Mouse (Mus musculus): ENCODE measurements around the gene Srpk2. TPM values are rescaled to one million over a fixed set of nuclear protein-coding genes. Genes with fewer than 3 reads are reported as not detected.
A peak's percentile ranks its signal among the peaks of the same experiment; 100 is the strongest.
"Not testable (repeated sequence)": the region's sequence is repeated elsewhere in the genome, so short reads cannot be mapped to it uniquely, and the experiment has no call there.

Gene Srpk2
- 10 to 100 TPM; 47.2 to 56.2 TPM for total RNA-seq (2021)
- long read RNA-seq, experiment 1, full-length matches to known transcripts = 4 of 34 reads
- long read RNA-seq, experiment 1, partial matches to known transcripts = 5 of 34 reads
- long read RNA-seq, experiment 1, other reads (novel, unspliced or antisense) = 25 of 34 reads
- long read RNA-seq, experiment 2, full-length matches to known transcripts = 7 of 29 reads
- long read RNA-seq, experiment 2, partial matches to known transcripts = 7 of 29 reads
- long read RNA-seq, experiment 2, other reads (novel, unspliced or antisense) = 15 of 29 reads

- no peak for DNase-seq (ENCODE audit: low spot score in 2 of 2)
Observed at GRCm38 (mm10) chr5:23684517-23684916, at the start of gene Srpk2. Gene Srpk2, minus strand, starts transcription at chr5:23684617.

- DNase-seq (ENCODE audit: low spot score in 2 of 2) = no peak
Observed at GRCm38 (mm10) chr5:23721956-23722355, 37.5 kb upstream of the Srpk2 start.

- DNase-seq (ENCODE audit: low spot score in 2 of 2) = no peak
Observed at GRCm38 (mm10) chr5:23718881-23719328, 34.5 kb upstream of the Srpk2 start.

- no peak for DNase-seq (ENCODE audit: low spot score in 2 of 2)
Observed at GRCm38 (mm10) chr5:23718182-23718534, 33.7 kb upstream of the Srpk2 start.

GRCm38 (mm10) chr5:23717469-23718181 is 33.2 kb upstream of the Srpk2 start:
- DNase-seq (ENCODE audit: low spot score in 2 of 2) = no peak

- DNase-seq (ENCODE audit: low spot score in 2 of 2) = no peak
Observed at GRCm38 (mm10) chr5:23713401-23714335, 29.3 kb upstream of the Srpk2 start.

GRCm38 (mm10) chr5:23712130-23713001 is 27.9 kb upstream of the Srpk2 start:
- DNase-seq (ENCODE audit: low spot score in 2 of 2) = peak; percentile 57 to 67

- not testable (repeated sequence) for DNase-seq (ENCODE audit: low spot score in 2 of 2)
Observed at GRCm38 (mm10) chr5:23711671-23712129, 27.3 kb upstream of the Srpk2 start.

GRCm38 (mm10) chr5:23711244-23711643 is 26.8 kb upstream of the Srpk2 start:
- DNase-seq (ENCODE audit: low spot score in 2 of 2) = no peak

- DNase-seq (ENCODE audit: low spot score in 2 of 2) = no peak
Observed at GRCm38 (mm10) chr5:23709661-23710060, 25.2 kb upstream of the Srpk2 start.

GRCm38 (mm10) chr5:23706601-23707597 is 22.5 kb upstream of the Srpk2 start:
- DNase-seq (ENCODE audit: low spot score in 2 of 2) = not testable (repeated sequence)

GRCm38 (mm10) chr5:23697457-23697856 is 13.0 kb upstream of the Srpk2 start:
- DNase-seq (ENCODE audit: low spot score in 2 of 2) = no peak

- no peak for DNase-seq (ENCODE audit: low spot score in 2 of 2)
Observed at GRCm38 (mm10) chr5:23683431-23683830, 986 bp downstream of the Srpk2 start.

- no peak for DNase-seq (ENCODE audit: low spot score in 2 of 2)
Observed at GRCm38 (mm10) chr5:23679006-23679405, 5.4 kb downstream of the Srpk2 start.

GRCm38 (mm10) chr5:23677883-23678282 is 6.5 kb downstream of the Srpk2 start:
- DNase-seq (ENCODE audit: low spot score in 2 of 2) = no peak

- DNase-seq (ENCODE audit: low spot score in 2 of 2) = no peak
Observed at GRCm38 (mm10) chr5:23677072-23677453, 7.4 kb downstream of the Srpk2 start.

- peak in 1 of 2 experiments; percentile 28 for DNase-seq (ENCODE audit: low spot score in 2 of 2)
Observed at GRCm38 (mm10) chr5:23676156-23677071, 8.0 kb downstream of the Srpk2 start.

GRCm38 (mm10) chr5:23675499-23676155 is 8.8 kb downstream of the Srpk2 start:
- DNase-seq (ENCODE audit: low spot score in 2 of 2) = peak; percentile 38 to 56
